Comparison of ENCODE assay signal across 17 mouse cellular contexts in genomic region chr3:55088843-55089242, GRCm38 (mm10). TPM values are rescaled to one million over a fixed set of nuclear protein-coding genes. Genes with fewer than 3 reads are reported as not detected.
"Had no signal": no experiment of that assay in that cellular context is flagged by ENCODE, and none has a peak within 500 bp of the region (broad histone marks: within the 10 kb centered on the region; RNA-seq: fewer than 3 reads in every experiment).

No protein-coding gene starts in this region.

- DNase-seq: left cerebral cortex, postnatal 4 days; lung, embryonic 14.5 days; lung, postnatal 10 days; lung, postnatal 4 days; midbrain, embryonic 14.5 days; right cerebral cortex, adult 18-20 months; right cerebral cortex, postnatal 25 days had no signal

- H3K27ac ChIP-seq: hindbrain, embryonic 15.5 days; liver, embryonic 15.5 days; midbrain, embryonic 10.5 days; neural tube, embryonic 15.5 days; stomach, postnatal 0 days had no signal

- H3K9me3 ChIP-seq: hindbrain, embryonic 15.5 days; liver, embryonic 15.5 days; midbrain, embryonic 10.5 days; neural tube, embryonic 15.5 days had no signal

- H3K27me3 ChIP-seq: liver, embryonic 15.5 days; neural tube, embryonic 15.5 days had no signal

- H3K36me3 ChIP-seq: hindbrain, embryonic 15.5 days; liver, embryonic 15.5 days; midbrain, embryonic 10.5 days; neural tube, embryonic 15.5 days had no signal

- H3K9ac ChIP-seq: hindbrain, embryonic 15.5 days; liver, embryonic 15.5 days; lung, embryonic 14.5 days; neural tube, embryonic 15.5 days had no signal

- H3K4me3 ChIP-seq: hindbrain, embryonic 15.5 days; liver, embryonic 15.5 days; midbrain, embryonic 10.5 days; myocyte; neural tube, embryonic 15.5 days had no signal

- H3K4me2 ChIP-seq: hindbrain, embryonic 15.5 days; liver, embryonic 11.5 days; liver, embryonic 15.5 days; lung, embryonic 14.5 days; neural tube, embryonic 15.5 days had no signal

- H3K4me1 ChIP-seq: liver, embryonic 15.5 days; midbrain, embryonic 10.5 days; neural tube, embryonic 15.5 days had no signal

RNA-seq across cellular contexts. Expression of gene Ccna1, which starts 33.5 kb away (rescaled TPM):
- total RNA-seq: megakaryocyte, adult 5-6 weeks had no signal
- polyA plus RNA-seq: myocyte had no signal

RNA-seq across cellular contexts. Expression of gene Ccdc169, which starts 48.3 kb away (rescaled TPM):
- total RNA-seq: layer of hippocampus, postnatal 14 days; megakaryocyte, adult 5-6 weeks had no signal
- polyA plus RNA-seq: large intestine, adult 2 months; liver, embryonic 11.5 days; liver, embryonic 15.5 days; lung, embryonic 14.5 days; neural tube, embryonic 15.5 days had no signal
